Mouse (Mus musculus) left cerebral cortex, adult 18-20 months (tissue): ENCODE measurements at regions not wholly inside any gene's neighbourhood (a gene's known extent, or its start where the extent isn't known, plus 50 kb on each side); places are given as distances from the start of the nearest gene placed in this dataset.

Source experiments
- DNase-seq, 2 experiments: peaks; one replicate each; pipeline ENCODE4 v3.0.0; 2021 to 2022; ENCODE audit warnings: low spot score in 2 of 2, mixed read lengths in 1 of 2

DNA sequence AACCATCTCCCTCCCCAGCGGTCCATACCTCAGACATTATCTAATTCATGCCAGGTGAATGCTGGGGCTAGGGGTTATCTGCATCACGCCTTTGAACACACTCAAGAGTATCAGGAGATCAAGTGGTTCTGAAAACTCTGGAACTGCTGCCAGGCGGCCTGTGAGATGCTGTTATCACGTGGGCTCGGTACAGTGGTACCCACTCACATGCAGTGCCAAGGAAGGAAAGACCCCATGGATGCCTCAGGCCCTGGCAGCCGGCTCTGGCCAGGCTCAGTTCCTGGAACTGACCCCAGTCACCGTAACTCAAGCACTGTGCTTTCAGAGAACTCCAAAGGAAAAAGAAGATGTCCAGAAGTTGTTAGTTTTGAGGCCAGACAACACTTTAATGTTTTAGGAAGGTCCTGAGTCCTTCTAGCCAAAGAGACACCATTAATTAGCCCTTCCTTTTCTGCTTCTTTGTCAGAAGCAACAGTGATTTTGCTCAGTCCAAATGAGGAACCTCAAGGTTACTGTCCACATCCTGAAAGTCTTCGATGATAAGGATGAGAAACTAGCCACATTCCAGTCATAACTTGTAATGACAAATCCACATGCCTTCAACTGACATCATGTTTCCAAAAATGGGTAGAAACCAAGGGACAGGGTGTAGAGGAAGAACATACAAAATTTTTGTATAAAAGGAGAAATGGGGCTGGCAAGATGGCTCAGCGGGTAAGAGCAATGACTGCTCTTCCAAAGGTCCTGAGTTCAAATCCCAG, 126.1 kb downstream of the Zbtb18 start:
- DNase-seq = no peak

DNA sequence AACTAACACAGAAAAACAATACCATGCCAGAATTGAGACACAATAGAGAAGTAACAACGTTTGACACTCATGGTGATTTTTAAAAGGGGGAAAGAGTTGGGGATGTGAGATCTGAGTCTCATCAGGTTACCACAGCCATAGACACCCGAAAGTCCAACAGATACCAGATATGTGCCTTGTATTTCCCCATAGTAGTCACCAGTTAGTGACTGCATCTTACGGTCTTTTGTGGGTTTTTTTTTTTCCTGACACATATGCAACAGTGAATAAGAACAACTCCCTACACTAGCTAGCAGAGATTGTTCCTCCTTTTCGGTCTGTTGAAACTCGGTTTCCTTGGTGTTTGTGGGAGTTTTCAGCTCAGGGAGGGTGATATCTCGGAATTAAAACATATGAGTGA, 127.4 kb downstream of the Zbtb18 start:
- no peak for DNase-seq

- DNase-seq = peak; percentile 79 to 85
Measured at GRCm38 (mm10) chr1:177573017-177573725, 131.0 kb downstream of the Zbtb18 start.

DNA sequence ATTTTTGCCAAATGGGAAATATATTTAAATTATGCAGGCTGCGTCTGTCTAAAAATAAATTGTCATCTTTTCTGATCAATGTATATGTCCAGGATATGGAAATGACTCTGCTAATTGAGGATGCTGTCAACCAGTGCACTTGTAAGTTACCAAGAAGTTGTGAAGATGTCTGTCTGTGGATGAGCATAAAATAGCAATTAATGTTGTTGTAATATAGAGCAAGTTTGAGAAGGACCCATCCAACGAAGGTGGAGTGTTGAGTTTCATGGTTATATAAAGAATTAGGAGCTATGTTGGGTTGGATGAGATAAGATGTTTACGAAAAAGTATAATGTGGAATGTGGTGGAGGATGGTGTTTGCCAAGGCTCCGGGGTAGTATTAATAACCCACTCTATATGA, 131.6 kb downstream of the Zbtb18 start:
- DNase-seq = no peak

DNA sequence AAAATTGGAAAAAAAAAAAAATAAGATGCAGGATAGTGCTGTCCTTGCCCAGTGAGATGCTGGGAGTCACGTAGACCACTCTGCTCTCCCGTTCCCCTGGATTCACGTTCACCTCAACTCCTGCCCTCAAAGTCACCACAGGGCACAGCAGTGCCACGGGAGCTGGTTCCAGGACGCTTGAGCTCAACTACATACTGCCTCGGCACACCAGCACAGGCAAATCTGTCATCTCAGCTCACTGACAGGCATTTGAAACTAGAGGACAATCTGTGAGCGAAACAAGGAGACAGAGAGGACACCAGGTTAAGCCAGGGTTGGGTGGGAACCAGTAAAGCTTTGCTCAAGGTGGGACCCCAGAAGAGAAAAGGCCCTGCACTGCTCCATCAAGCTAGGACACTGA, 132.2 kb downstream of the Zbtb18 start:
- no peak for DNase-seq

DNA sequence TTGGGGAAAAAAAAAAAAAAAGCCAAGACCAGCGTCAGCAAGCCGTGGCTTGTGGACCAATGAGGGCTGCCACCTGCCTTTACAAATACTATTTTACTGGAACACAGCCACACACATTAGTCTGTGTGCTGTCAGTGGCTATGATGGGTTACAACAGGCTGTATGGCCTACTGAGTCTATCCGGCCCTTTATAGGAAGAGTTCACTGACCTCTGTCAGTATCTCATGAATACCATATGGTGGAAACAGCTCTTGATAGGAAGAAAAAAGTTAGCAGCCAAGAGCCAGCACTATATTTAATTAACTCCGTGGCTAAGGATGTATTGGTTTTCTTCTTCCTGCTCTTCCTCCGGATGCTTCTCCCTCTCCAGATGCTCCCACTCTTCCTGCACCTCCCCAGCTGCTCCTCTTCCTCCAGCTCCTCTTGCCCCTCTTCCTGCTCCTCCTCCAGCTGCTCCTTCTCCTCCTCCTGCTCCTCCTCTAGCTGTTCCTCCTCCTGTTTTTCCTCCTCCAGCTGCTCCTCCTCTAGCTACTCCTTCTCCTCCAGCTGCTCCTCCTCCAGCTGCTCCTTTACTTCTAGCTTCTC, 142.2 kb downstream of the Zbtb18 start:
- DNase-seq = no peak

DNA sequence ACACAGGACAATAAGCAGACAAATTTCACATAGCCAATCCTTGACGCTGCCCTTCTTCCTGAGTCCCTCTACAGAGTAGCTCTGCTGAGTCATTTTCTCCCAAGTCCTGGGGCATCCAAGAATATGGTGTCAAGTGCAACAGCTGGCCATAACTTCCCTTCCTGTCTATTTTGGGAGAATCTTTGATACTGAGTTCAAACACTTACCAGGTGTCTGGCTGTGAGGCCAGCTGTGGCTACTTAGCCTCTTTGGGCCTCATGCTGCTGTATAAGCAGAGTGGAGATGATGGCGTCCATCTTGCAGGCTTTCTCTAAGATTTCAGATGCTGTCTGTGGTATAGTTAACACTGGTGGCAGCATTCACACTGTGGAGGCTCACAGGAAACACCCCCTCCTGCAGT, 143.2 kb downstream of the Zbtb18 start:
- no peak for DNase-seq

DNA sequence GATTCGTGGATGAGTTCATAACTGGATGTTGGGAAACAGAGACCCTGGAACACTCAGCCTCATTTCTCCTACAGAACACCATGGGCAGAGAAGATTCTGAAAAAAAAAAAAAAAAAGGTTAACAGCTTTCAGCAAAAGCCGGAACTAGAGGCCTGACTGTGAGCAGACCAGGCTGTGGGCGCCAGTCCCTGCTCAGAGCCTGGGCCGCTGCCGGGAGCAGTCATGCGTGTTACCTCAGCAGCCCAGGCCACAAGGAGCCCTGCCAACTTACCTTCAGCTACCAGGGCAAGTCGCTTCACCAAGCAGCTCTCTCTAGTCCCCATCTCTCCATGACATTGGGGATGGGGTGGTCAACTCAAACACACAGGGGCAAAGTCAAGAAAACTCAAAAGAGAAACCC, 140.6 kb upstream of the 1700016C15Rik start:
- no peak for DNase-seq

GRCm38 (mm10) chr1:177589656-177590055, 140.0 kb upstream of the 1700016C15Rik start:
- DNase-seq = no peak

DNA sequence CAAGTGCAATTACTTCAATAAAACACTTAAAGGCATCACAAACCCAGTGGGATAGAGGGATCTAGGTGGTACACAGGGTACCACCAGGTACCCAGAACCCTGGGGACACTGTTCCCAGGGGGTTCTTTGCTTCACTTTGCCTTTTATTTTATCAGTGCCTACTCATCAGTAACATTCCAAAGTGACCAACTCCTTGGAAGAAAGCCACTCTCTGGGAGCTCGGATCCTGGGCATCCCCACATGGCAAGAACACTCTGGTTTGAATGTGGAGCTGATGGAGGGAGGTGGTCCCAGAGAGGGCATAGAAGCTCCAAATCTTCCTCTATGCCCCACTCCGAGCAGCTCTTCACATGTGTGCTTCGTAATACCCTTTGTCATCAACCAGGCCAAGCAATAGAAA, 137.9 kb upstream of the 1700016C15Rik start:
- DNase-seq = no peak

DNA sequence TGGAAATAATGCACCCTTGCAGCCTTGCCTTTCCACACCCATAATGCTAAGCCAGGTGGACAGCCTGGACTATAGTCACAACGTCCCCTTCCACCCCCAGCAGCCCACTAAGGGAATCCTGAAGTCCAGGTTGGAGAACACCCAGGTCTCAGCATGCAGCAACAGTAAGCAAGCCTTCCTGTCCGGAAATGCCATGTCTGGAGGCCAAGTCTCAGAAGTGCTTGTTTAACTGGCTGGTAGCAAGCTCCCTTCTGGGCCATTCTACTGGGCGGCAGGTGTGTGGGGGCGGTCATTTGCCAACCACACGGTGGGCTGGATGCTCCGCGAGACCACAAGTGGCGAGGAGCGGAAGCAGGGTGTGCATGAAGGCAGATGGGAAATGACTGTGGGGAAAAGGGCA, 137.3 kb upstream of the 1700016C15Rik start:
- DNase-seq = no peak

GRCm38 (mm10) chr1:177594341-177594740, 135.3 kb upstream of the 1700016C15Rik start:
- no peak for DNase-seq

- no peak for DNase-seq
Measured at GRCm38 (mm10) chr1:177595326-177595914, 134.2 kb upstream of the 1700016C15Rik start.

DNA sequence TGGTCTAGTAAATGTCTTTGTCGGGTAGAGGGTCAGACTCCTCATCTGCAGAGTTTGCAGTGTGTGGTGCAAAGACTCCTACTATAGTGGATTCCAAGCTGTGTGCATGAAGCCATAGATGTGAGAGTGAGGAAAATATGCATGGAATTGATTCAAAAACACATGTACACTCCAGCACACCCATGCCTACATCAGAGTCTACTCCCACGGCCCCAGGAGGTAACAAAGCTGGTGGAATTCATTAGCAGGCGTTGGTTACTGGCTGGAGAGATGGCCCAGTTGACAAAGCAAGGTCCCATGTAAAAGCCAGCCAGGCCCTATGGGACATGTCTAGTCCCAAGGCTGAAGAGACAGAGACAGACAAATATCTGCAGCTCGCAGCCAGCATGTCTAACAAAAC, 132.6 kb upstream of the 1700016C15Rik start:
- no peak for DNase-seq

GRCm38 (mm10) chr1:177605353-177605969, 124.2 kb upstream of the 1700016C15Rik start:
- DNase-seq = no peak

- no peak for DNase-seq
Measured at GRCm38 (mm10) chr1:177607565-177607964, 122.0 kb upstream of the 1700016C15Rik start.

DNA sequence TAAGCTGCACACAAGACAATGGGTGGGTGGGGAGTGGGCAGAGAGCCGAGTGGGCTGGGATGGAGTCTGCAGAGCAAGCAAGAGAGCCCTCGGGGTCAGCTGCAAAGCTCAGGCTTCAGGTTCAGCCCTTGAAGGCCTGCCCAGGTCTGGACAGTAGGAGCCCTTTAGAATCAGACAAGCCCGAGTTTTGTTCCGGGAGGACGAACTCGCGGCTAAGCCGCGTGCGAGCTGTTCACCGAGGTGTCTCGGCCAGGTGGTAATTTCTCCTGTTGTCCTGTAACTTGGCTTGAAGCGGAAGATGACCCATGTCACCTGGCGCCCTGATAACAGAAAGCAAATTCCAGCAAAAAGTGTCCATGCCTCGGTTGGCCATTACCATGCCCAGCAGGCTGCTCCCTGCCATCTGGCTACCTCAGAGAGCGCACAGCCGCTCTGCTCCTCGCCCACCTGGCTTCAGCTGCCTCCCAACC, 121.0 kb upstream of the 1700016C15Rik start:
- no peak for DNase-seq

DNA sequence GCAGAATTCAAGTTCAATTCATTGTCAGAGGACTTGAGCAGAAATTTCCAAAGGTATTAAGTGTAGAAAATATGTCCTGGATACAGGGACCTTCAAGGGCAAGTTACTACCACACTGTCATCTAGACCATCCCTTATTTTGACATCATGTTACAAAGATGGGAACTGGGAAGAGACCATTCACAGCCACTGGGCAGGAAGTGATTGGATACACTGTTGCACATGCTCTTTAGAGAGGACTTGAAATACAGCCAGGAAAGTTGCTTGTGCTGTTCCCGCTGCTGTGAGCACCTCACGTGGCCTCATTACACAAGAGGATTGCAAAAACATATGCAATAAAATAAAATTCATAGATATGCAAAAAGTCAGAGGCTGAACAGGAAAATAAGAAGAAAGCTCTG, 120.4 kb upstream of the 1700016C15Rik start:
- DNase-seq = no peak

- no peak for DNase-seq
Measured at GRCm38 (mm10) chr1:177609683-177610082, 119.9 kb upstream of the 1700016C15Rik start.

GRCm38 (mm10) chr1:177610156-177610555, 119.5 kb upstream of the 1700016C15Rik start:
- no peak for DNase-seq

DNA sequence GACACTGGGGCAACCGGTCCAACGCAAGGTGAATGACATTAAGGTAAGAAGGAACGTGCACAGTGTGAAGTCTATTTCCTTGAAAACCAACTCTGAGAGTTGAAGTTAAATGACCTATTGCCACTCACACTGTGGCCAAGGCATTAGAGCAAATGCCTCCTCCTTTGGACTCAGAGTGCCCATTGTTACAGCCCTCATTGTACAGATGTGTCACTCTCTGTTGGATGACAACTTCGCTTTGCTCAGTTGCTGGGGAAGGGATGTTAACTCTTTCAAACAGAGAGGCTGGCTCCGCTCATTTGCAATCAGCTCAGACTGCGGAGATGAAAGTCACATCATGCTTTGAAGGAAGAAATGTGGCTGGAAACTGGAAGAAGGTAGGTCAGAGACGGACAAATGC, 117.1 kb upstream of the 1700016C15Rik start:
- DNase-seq = no peak
